Mouse (Mus musculus) liver, embryonic 13.5 days (tissue): ENCODE results near the gene Olig3. TPM values are rescaled to one million over a fixed set of nuclear protein-coding genes. Genes with fewer than 3 reads are reported as not detected.

Source experiments
- ATAC-seq: fragments of 200-750 bp; cut with Nextera tagmentation; 2 replicates; pipeline ENCODE4 v1.8.0; 2017; ENCODE audit warnings: low read depth, mild to moderate bottlenecking, moderate number of reproducible peaks, moderate library complexity
- DNase-seq: peaks from one replicate; pipeline ENCODE4 v3.0.0; 2022
- H3K27ac ChIP-seq: fragments of 300-500 bp; sonication (generic); 2 replicates; pipeline ENCODE4 v1.5.1; 2015; ENCODE audit warnings: moderate library complexity, mild to moderate bottlenecking, inconsistent platforms
- H3K27me3 ChIP-seq: fragments of 300-500 bp; sonication (generic); 2 replicates; pipeline ENCODE4 v1.6.1; 2015; ENCODE audit warnings: mild to moderate bottlenecking, inconsistent platforms
- H3K36me3 ChIP-seq: fragments of 300-500 bp; sonication (generic); 2 replicates; pipeline ENCODE4 v1.6.1; 2015; ENCODE audit warnings: mild to moderate bottlenecking, inconsistent platforms
- H3K4me1 ChIP-seq: fragments of 300-500 bp; sonication (generic); replicated peaks from 2 replicates; pipeline ENCODE4 v1.6.1; 2015; ENCODE audit warnings: inconsistent platforms
- H3K4me2 ChIP-seq: fragments of 300-500 bp; sonication (generic); 2 replicates; pipeline ENCODE4 v1.6.1; 2015; ENCODE audit warnings: inconsistent platforms, mild to moderate bottlenecking, moderate library complexity
- H3K4me3 ChIP-seq: fragments of 300-500 bp; sonication (generic); replicated peaks from 2 replicates; pipeline ENCODE4 v1.5.1; 2015; ENCODE audit warnings: mild to moderate bottlenecking, inconsistent platforms
- H3K9ac ChIP-seq: fragments of 300-500 bp; sonication (generic); 2 replicates; pipeline ENCODE4 v1.6.1; 2015; ENCODE audit warnings: mild to moderate bottlenecking, inconsistent platforms
- H3K9me3 ChIP-seq: fragments of 300-500 bp; sonication (generic); replicated peaks from 2 replicates; pipeline ENCODE4 v1.6.1; 2016; ENCODE audit warnings: inconsistent platforms
- WGBS: fragments of 180-500 bp; shearing (Covaris S2); methylation state at CpG from one replicate; pipeline ENCODE4 v1.1.7; 2015; ENCODE audit not compliant: insufficient replicate concordance; 5-methylcytosine and 5-hydroxymethylcytosine counted together
- polyA plus RNA-seq: library from polyadenylated mRNA; unstranded; fragments of >200 nt; fragmentation: Nextera tagmentation; extraction: Ambion mirVana; gene quantifications from 2 replicates; pipeline ENCODE4 v1.2.1, GENCODE M21; 2015

Olig3 gene
- polyA plus RNA-seq, 1 experiment from 2014 or later: not detected

- Histone ChIP-seq H3K27me3 (peaks cover 63% of the 10 kb centered on the region), H3K9ac (no peak overlapping the region), H3K4me2 (no peak overlapping the region), H3K4me3 (no peak overlapping the region), H3K36me3 (no peaks in the 10 kb centered on the region), H3K27ac (no peak overlapping the region), H3K4me1 (no peaks in the 10 kb centered on the region), H3K9me3 (no peaks in the 10 kb centered on the region)
- no peak for ATAC-seq
- DNase-seq: no peak
- 5% methylated on average over 24 of the region's 24 CpGs for WGBS
These were observed 4.1 kb upstream of the Olig3 start for GRCm38 (mm10) chr10:19352006-19352877.

- H3K9me3 ChIP-seq: no peaks in the 10 kb centered on the region
- H3K4me1 ChIP-seq: no peaks in the 10 kb centered on the region
- no peaks in the 10 kb centered on the region for H3K36me3 ChIP-seq
- ATAC-seq: no peak
- H3K4me2 ChIP-seq: no peak overlapping the region
- DNase-seq: no peak
- no peak overlapping the region for H3K9ac ChIP-seq
- H3K27ac ChIP-seq: no peak overlapping the region
- H3K4me3 ChIP-seq: no peak overlapping the region
- 1% methylated on average over 16 of the region's 16 CpGs for WGBS
- H3K27me3 ChIP-seq: peaks cover 70% of the 10 kb centered on the region
These were observed 3.4 kb upstream of the Olig3 start for GRCm38 (mm10) chr10:19352878-19353301.

- no peaks in the 10 kb centered on the region for H3K9me3 ChIP-seq
- H3K9ac ChIP-seq: no peak overlapping the region
- H3K36me3 ChIP-seq: no peaks in the 10 kb centered on the region
- no peaks in the 10 kb centered on the region for H3K4me1 ChIP-seq
- ATAC-seq: no peak
- H3K4me2 ChIP-seq: no peak overlapping the region
- peaks cover 77% of the 10 kb centered on the region for H3K27me3 ChIP-seq
- no peak overlapping the region for H3K27ac ChIP-seq
- no peak overlapping the region for H3K4me3 ChIP-seq
- WGBS: 11% methylated on average over 5 of the region's 5 CpGs
- no peak for DNase-seq
These were observed 2.7 kb upstream of the Olig3 start for GRCm38 (mm10) chr10:19353631-19354030.

GRCm38 (mm10) chr10:19354146-19354545 lies 2.2 kb upstream of the Olig3 start:
- Histone ChIP-seq H3K4me3 (no peak overlapping the region), H3K4me2 (no peak overlapping the region), H3K36me3 (no peaks in the 10 kb centered on the region), H3K9ac (no peak overlapping the region), H3K27ac (no peak overlapping the region), H3K9me3 (no peaks in the 10 kb centered on the region), H3K4me1 (no peaks in the 10 kb centered on the region), H3K27me3 (peaks cover 82% of the 10 kb centered on the region)
- no peak for DNase-seq
- ATAC-seq: no peak
- 7% methylated on average over 6 of the region's 6 CpGs for WGBS

DNA sequence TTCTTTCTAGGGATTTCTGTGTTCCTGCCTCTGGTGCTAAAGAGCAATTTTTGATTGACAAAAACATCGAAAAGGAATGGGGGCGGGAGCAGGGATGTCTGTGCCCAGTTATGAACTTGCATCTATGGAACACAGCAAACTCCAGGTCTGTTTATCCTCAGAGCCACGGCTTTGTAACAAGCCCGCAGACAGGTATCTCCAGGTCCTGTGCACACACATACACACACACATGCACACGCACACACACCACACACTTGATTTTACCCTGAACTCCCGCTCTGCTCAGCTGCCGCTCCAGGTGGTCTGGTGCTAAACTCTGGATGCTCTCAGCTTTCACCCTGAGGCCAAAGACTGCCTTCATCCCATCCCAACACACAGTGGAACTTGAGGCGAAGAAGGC lies 1.3 kb upstream of the Olig3 start:
- no peaks in the 10 kb centered on the region for H3K9me3 ChIP-seq
- peaks cover 92% of the 10 kb centered on the region for H3K27me3 ChIP-seq
- ATAC-seq (no peak), DNase-seq (no peak)
- no peak overlapping the region for H3K9ac ChIP-seq
- no peaks in the 10 kb centered on the region for H3K36me3 ChIP-seq
- H3K4me3 ChIP-seq: no peak overlapping the region
- H3K4me2 ChIP-seq: no peak overlapping the region
- WGBS: 12% methylated on average over 8 of the region's 8 CpGs
- no peaks in the 10 kb centered on the region for H3K4me1 ChIP-seq
- no peak overlapping the region for H3K27ac ChIP-seq

GRCm38 (mm10) chr10:19356720-19357641 lies 648 bp downstream of the Olig3 start:
- H3K9ac ChIP-seq: no peak overlapping the region

DNA sequence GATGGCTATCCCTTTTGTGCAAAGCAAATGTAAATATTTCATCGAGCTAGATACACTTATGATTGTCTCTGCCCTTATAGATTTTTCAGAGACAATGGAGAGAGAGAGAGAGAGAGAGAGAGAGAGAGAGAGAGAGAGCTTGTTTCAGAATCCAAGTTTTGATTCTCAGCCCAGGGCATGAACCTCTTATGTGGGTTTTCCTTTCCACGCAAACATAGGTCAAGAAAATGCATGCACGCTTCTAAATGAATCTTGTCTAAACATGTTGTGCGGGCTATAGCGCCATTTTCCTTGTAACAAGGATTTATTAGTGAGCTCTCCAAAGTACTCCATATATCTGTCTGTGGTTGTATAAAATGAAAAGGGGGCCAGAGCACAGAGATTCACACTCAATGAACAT lies 1.5 kb downstream of the Olig3 start:
- no peak overlapping the region for H3K4me3 ChIP-seq
- WGBS: 33% methylated on average over 5 of the region's 5 CpGs
- no peak overlapping the region for H3K9ac ChIP-seq
- no peaks in the 10 kb centered on the region for H3K4me1 ChIP-seq
- no peak for DNase-seq
- no peaks in the 10 kb centered on the region for H3K9me3 ChIP-seq
- ATAC-seq: no peak
- H3K36me3 ChIP-seq: no peaks in the 10 kb centered on the region
- no peak overlapping the region for H3K27ac ChIP-seq
- no peak overlapping the region for H3K4me2 ChIP-seq
- H3K27me3 ChIP-seq: peaks cover 100% of the 10 kb centered on the region

More at GRCm38 (mm10) chr10:19356720-19357641, 648 bp downstream of the Olig3 start:
- H3K27me3 ChIP-seq: peaks cover 100% of the 10 kb centered on the region
- no peaks in the 10 kb centered on the region for H3K36me3 ChIP-seq
- no peaks in the 10 kb centered on the region for H3K4me1 ChIP-seq
- DNase-seq (no peak), ATAC-seq (no peak)
- no peak overlapping the region for H3K27ac ChIP-seq
- 2% methylated on average over 63 of the region's 63 CpGs for WGBS
- no peak overlapping the region for H3K4me2 ChIP-seq
- H3K9me3 ChIP-seq: no peaks in the 10 kb centered on the region
- no peak overlapping the region for H3K4me3 ChIP-seq

GRCm38 (mm10) chr10:19360446-19361300 lies 4.3 kb downstream of the Olig3 start:
- no peak overlapping the region for H3K4me2 ChIP-seq
- no peaks in the 10 kb centered on the region for H3K4me1 ChIP-seq
- peaks cover 93% of the 10 kb centered on the region for H3K27me3 ChIP-seq
- no peak overlapping the region for H3K9ac ChIP-seq
- H3K9me3 ChIP-seq: no peaks in the 10 kb centered on the region
- H3K27ac ChIP-seq: no peak overlapping the region
- WGBS: 10% methylated on average over 3 of the region's 3 CpGs
- H3K4me3 ChIP-seq: no peak overlapping the region
- no peak for ATAC-seq
- no peak for DNase-seq
- H3K36me3 ChIP-seq: no peaks in the 10 kb centered on the region

DNA sequence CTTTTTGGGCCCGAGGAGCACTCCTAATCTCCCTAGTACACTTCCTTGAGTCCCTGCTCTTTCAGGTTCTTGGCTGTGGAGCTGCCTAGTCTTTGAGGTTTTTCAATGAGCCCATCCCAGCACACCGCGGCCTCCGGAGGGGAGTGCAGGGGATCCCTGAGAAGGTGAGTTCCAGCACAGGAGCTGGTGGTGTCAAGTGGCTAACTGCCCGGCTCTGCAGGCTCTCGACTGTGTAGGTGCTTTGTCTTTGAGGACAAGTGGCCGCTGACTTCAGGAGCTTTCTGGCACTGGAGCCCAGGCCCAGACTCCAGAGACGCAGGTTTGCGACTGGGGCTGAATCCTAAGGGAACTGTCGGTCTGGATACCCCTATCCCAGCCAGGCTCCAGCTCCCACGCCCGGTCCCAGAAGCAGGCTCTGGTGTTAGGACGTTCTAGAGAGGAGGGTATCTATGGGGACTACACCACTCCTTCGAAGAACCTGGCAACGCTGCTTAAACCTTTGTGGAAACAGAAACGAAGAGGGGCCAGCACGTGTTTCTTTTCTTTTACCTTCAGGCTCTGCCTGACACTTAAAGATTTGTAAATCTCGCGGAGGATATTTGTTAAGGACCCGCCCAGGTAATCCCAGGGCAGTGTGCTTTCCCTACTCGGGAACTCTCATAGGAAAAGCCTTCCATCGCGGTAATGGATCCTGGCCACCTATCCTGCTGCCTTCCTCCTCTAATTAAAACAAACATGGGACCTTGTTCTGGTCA lies 5.4 kb downstream of the Olig3 start:
- Histone ChIP-seq H3K36me3 (no peaks in the 10 kb centered on the region), H3K4me3 (no peak overlapping the region), H3K4me2 (no peak overlapping the region), H3K27me3 (peaks cover 89% of the 10 kb centered on the region), H3K4me1 (no peaks in the 10 kb centered on the region), H3K9me3 (no peaks in the 10 kb centered on the region), H3K9ac (no peak overlapping the region), H3K27ac (no peak overlapping the region)
- DNase-seq: no peak
- no peak for ATAC-seq
- 3% methylated on average over 23 of the region's 23 CpGs for WGBS

GRCm38 (mm10) chr10:19362294-19362590 lies 5.9 kb downstream of the Olig3 start:
- no peaks in the 10 kb centered on the region for H3K36me3 ChIP-seq
- H3K9me3 ChIP-seq: no peaks in the 10 kb centered on the region
- no peak overlapping the region for H3K9ac ChIP-seq
- no peak overlapping the region for H3K4me2 ChIP-seq
- no peak for DNase-seq
- H3K4me3 ChIP-seq: no peak overlapping the region
- 2% methylated on average over 8 of the region's 8 CpGs for WGBS
- H3K27me3 ChIP-seq: peaks cover 88% of the 10 kb centered on the region
- H3K4me1 ChIP-seq: no peaks in the 10 kb centered on the region
- H3K27ac ChIP-seq: no peak overlapping the region
- no peak for ATAC-seq
